Mouse (Mus musculus): ENCODE measurements around the gene Avpr1a.
A peak's percentile ranks its signal among the peaks of the same experiment; 100 is the strongest.

Gene Avpr1a

DNA sequence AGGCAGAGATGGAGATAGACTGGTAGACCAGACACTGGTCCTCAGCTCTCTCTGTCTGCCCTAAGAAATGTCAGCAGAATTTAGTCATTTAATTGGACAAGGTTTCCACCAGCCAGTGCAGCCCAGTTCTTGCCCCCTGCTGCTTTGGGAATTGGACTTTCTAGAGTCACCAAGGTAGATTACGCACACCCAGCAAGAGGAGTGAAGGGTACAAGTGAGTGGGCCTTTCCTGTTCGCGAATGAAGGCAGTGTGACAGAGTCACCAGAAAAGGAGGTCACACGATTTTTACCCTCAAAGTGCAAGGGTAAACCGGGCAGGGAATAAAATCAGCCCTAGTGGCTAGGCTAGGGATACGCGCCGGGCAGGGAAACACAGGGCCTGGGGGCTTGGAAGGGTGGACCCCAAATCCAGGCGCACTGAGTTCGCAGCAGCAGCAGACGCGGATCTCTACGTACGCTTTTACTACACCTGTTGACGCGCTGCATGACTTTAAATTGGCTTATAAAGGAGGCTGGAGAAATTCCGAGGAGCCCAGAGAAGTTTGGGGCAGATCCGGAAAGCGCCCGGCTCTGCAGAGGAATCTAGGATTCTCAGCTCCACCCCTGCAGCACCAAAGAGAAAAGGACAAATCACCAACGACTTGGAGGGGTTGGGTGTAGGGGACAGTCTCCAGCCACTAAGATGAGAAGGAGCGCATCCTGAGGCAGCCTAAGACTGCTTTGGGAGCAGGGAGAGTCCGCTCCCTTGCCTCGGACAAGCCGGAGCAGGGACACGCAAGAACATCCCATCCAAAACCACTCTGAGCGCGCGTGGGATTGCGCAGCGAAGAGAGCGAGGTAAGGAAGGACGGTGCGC lies at the start of gene Avpr1a:
Avpr1a (plus strand) TSS at position 639 of the 856 bp plus-strand sequence.
- DNase-seq (ENCODE audit: low spot score) = no peak

DNA sequence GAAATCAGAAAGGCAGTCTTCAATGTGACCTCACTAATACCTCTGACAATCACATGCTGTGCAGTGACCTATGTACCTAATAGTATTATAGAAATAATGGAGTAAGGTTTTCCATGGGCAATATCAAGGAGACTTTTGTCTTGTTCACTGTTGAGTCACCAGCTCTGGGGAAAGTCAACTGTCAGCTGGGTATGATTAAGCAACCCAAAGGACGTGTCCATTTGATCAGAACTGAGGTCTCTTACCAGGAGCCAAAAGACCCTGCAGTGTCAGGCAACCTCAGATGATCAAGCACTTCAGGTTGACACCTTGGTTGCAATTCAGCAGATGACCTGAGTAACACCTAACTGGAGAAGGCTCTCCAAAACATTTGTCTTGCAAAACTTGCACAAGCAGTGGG lies 46.0 kb upstream of the Avpr1a start:
- DNase-seq (ENCODE audit: low spot score) = no peak

GRCm38 (mm10) chr10:122406333-122406732 lies 42.0 kb upstream of the Avpr1a start:
- DNase-seq (ENCODE audit: low spot score) = no peak

DNA sequence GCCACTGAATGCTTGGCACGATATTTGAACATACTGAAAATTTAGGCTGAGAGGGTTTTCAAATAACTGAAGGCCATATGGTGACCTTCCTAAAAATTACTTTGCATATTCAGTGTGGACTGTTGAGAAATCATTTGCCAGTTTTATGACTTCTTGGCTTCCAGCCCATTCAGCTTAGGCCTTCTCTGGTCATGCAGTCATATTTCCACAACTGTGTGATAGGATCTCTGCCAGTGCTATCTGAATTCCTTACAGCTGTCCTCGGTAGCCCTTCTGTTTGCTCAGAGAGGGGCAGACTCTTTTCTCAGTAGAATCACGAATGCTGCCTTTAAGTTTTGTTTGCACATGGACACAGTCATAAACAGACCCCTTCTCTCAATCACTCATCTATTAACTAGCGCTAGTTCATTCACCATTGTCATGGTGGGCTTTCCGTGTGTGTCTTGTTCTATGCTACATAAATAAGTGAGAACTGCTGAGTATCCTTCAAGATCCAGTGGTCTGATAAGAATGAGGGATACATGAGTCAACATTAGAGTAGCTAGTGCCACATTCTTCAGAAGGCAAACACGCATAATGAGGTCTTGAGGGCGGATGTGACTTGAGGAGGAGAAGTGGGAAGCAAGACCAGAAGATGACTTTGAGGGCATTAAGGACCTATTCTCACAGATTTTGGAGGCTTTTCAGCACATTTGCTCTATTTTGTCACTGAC lies 39.4 kb upstream of the Avpr1a start:
- no peak for DNase-seq (ENCODE audit: low spot score)

DNA sequence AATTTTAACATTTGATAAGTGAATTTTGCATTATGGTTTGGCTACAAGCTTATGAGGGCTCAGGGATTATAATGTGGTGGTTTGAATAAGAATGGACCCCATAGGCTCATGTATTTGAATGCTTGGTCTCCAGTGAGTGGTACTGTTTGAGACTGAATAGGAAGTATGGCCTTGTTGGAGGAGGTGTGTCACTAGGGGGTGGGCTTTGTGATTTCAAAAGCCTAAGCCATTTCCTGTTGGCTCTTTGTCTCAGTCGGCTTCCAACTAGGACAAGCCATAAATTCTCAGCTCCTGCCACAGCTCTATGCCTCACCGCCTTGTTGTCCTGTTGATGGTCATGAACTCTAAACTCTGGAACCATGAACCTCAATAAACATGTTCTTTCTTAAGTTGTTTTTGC lies 37.5 kb upstream of the Avpr1a start:
- DNase-seq (ENCODE audit: low spot score) = no peak

- DNase-seq (ENCODE audit: low spot score) = no peak
These were observed 15.6 kb upstream of the Avpr1a start for GRCm38 (mm10) chr10:122432690-122433089.

DNA sequence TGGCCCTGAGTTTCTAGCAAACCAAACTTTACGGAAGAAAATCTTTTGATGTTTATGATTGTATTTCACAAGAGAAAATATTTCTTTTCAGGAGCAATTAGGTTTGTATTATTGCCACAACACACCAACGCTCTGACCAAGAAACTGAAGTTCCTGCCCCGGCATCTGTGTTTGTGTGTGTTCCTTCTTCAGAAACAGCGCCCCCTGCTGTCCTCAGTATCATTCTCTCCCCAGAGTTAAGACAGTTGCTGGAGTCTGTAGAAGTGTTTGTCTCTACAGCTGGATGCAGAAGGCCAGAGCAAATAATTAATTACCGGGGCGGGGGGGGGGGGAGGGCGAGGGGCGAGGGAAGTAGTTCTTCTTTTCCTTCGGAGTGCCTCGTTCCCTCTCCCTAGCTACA lies 1.0 kb upstream of the Avpr1a start:
- DNase-seq (ENCODE audit: low spot score) = peak; percentile 20

GRCm38 (mm10) chr10:122448717-122449611 lies 665 bp downstream of the Avpr1a start:
- no peak for DNase-seq (ENCODE audit: low spot score)

- DNase-seq (ENCODE audit: low spot score) = no peak
These were observed 1.6 kb downstream of the Avpr1a start for GRCm38 (mm10) chr10:122449856-122450255.

GRCm38 (mm10) chr10:122453466-122453865 lies 5.2 kb downstream of the Avpr1a start:
- no peak for DNase-seq (ENCODE audit: low spot score)

GRCm38 (mm10) chr10:122455793-122456192 lies 7.5 kb downstream of the Avpr1a start:
- DNase-seq (ENCODE audit: low spot score) = no peak

DNA sequence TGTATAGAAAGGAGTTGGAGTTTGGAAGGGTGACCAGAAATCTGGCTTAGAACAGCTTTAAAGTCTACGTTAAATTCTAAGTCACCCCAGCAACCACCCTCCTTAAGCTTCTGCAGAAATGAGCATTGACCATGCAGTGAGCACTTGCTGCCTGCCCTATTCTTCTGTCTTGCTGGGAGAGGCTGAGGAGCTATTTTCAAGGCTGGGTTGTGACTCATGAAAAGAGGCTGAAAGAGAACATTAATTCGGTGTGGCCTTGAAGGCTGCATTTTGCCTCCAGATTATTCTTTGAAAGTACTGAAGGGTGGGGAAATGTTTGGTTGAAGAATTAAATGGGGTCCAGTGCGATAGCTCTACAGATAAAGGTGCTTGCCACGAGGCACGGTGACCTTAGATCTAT lies 28.5 kb downstream of the Avpr1a start:
- no peak for DNase-seq (ENCODE audit: low spot score)

DNA sequence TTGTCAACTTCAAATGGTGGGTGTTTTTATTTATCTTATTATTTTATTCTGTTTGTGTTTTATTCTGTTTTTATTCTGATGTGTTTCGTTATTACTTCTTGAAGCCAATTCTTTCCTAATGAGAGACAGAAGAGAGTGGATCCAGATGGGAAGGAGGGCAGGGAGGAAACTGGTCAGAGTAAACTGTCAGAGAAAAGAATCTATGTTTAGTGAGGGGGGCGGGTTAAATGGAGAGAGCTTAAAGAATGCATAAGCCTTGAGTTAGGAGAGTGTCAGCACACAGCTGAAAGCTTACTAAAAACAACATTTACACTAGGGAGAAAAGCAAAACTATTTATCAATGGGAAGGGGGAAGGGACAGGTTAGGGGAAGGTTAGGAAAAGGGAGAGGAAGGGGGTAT lies 50.3 kb downstream of the Avpr1a start:
- no peak for DNase-seq (ENCODE audit: low spot score)

DNA sequence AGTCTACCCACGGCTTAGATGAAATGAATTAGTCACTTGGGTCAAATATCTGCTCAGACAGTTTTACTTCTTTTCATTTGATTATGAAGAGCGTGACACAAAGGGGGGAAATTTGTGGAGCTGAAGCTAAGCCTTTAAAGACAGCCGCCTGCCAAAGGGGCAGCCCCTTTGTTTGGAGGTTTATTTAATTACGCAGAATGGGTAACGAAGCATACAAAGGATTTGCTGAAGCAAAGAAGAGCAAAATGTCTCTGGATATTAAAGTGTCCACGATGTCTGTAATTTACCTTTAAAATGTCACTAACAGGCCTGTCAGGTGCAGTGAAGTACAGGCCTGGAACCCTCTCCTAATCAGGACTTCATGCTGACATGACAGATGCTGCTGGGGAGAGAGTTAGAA lies 51.0 kb downstream of the Avpr1a start:
- no peak for DNase-seq (ENCODE audit: low spot score)

All from layer of hippocampus, adult 9-10 months (tissue).